Mouse (Mus musculus): Measurements from ENCODE around the gene Mrgpra3.

Gene Mrgpra3

DNA sequence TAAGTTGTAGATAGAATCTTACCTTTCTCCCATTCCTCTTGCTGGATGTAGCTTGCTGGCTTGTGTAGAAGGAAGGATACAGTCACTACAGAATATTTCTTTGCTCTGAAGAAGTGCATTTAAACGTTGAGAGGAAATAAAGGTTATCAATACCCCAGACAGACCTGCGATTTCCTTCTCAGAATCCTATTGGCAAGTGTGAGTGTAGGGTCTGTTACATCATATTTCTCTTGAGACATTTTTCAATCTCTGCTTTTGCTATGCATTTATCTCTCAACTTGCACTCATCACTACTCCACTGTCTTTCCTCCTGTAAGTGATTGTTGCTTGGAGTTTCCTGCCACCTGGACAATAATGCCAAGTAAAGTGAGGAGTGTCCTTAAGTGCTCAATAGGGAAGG, at the start of gene Mrgpra3:
Gene Mrgpra3, minus strand, starts transcription at position 101 of the 400 bp plus-strand sequence.
- no peaks in the 10 kb centered on the region for H3K27me3 ChIP-seq (ENCODE audit: control insufficient read depth, insufficient read depth, low read length, poor library complexity, severe bottlenecking)
- DNase-seq (ENCODE audit: low read depth, low spot score): no peak
- H3K36me3 ChIP-seq (ENCODE audit: control insufficient read depth, insufficient read depth, low read length, poor library complexity, severe bottlenecking): no peaks in the 10 kb centered on the region
